Mouse (Mus musculus): ENCODE data around the gene Ccdc177. TPM values are rescaled to one million over a fixed set of nuclear protein-coding genes. Genes with fewer than 3 reads are reported as not detected.

Gene Ccdc177
- total RNA-seq, 2 experiments from 2014 or later = not detected

DNA sequence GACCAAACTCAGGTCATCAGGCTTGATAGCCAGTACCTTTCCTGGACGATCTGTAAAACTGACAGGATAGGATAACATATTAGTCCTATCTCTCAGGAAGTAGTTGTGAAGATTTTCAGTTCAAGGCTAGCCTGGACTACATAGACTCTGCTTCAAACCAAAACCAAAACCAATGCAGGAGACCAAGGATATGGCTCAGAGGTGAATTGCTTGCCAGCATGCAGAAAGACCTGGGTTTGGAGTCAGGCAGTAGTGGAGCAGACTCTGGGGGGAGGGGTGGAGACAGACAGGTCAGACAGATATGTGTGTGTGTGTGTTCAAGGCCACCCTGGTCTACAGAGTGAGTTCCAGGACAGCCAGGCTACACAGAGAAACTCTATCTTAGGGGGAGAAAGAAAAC is 26.1 kb upstream of the Ccdc177 start:
- ATAC-seq (replicated peaks; ENCODE audit: low FRiP score, poor library complexity, severe bottlenecking) = no peak

GRCm38 (mm10) chr12:80785597-80785996 is 25.1 kb upstream of the Ccdc177 start:
- no peak for ATAC-seq (replicated peaks; ENCODE audit: low FRiP score, poor library complexity, severe bottlenecking)

DNA sequence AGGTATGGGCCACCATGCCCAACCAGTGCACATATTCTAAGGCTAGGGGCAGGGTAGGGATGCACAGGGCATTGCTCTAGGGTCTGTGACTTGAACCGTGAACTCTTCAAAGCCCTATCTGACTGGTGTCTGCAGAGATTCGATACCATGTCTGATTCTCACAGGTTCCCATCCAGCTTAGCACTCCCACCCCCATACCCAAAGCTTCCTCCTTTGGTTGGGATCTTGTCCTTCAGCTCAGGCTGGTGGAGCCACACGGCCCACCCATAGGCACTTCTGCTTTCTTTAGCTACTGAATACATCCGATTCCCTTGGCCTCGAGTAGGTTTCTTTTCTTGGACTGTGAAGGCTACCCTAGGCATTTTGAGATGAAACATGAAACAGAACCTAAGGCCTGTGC is 24.5 kb upstream of the Ccdc177 start:
- ATAC-seq (replicated peaks; ENCODE audit: low FRiP score, poor library complexity, severe bottlenecking) = no peak

DNA sequence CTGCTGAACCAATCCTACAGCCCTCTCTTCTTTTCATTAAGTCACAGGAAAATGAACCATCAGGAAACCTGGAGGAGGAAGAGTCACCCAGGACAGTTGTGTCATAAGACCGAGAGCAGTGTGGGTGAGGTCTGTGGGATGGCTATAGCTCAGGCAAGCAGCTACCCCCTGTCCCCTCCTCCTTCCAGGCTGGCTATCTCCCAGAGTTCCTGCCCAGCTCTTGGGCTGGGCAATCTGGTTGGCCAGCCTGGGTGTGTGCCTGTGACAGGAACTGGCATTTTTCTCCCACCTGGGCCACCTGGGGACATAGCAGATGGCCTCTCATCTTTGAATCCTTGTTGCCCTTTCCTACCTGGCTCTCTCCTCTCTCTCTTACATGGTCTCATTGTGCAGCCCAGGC is 23.4 kb upstream of the Ccdc177 start:
- ATAC-seq (replicated peaks; ENCODE audit: low FRiP score, poor library complexity, severe bottlenecking) = peak; percentile 8; the same call in 1 of the 2 replicates

- no peak for ATAC-seq (replicated peaks; ENCODE audit: low FRiP score, poor library complexity, severe bottlenecking)
These were observed 22.4 kb upstream of the Ccdc177 start for GRCm38 (mm10) chr12:80782892-80783291.

DNA sequence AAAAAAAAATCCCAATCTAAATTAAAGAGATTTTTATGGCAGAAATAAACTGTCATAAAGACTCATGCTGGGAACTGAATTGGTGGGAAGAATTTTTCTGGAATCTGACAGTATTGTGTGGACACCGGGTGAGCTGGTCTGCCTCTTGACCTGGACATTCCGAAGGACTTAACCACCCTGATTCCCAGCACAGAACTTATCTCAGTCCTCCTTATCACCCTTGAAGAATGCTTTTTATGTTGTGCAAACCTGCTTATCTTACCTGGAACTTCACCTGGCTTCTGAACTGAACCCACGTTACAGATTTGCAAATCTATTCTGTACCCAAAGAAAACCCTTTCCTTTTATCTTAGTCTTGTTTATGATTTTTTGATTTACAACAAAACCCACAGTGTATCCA is 21.7 kb upstream of the Ccdc177 start:
- no peak for ATAC-seq (replicated peaks; ENCODE audit: low FRiP score, poor library complexity, severe bottlenecking)

DNA sequence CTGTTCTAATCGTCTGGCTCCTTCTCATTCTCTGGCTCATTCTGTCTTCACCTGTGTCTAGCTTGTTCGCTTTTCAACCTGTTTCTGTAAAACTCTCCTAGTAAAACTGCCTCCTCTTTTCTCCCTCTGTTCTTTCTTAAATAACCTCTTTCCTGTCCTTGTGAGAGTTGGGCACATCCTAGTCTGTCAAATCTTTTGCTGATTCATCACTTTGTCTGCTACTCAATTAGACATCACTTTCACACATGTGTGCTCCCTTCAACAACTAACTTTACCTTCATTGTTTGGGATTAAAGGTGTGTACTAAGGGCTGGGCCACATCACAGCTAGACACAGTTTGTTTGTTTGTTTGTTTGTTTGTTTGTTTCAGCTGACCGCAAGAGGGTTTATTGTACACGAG is 19.3 kb upstream of the Ccdc177 start:
- no peak for ATAC-seq (replicated peaks; ENCODE audit: low FRiP score, poor library complexity, severe bottlenecking)

DNA sequence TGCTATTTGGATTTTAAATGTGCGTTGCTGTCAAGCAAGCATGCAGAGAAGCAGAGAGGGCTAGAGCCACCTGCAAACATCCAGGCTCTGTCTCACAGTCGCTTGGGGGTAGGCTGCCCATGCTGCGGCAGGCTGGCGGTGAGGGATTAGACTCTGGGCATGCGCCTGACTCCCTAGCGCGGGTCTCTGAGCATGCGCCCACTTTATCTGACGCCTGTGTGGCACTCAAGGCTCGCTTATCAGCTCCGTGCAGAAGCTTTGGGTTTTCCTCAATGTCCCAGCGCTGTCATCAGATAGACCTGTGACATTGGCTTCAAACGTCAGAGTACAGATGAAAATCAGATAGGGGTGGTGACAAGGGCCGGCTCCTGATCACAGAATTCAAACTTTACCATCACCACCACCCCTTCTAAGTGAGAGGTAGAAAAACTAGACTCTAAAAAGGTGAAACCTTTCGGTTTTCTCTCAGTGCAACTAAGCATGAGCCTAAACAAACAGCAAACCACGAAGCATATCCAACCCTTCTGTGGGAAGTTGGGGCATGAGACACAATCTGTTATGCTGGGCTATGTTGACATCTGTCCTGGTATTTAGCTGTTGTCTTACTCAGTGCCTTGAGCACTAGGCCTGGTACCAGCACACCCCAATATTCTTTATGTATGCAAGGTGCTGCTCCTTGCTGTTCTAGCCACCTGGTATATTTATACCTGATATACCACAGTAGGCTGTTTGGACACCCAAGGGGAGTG is 17.9 kb upstream of the Ccdc177 start:
- ATAC-seq (replicated peaks; ENCODE audit: low FRiP score, poor library complexity, severe bottlenecking) = peak; percentile 94

GRCm38 (mm10) chr12:80776046-80776634 is 15.7 kb upstream of the Ccdc177 start:
- ATAC-seq (replicated peaks; ENCODE audit: low FRiP score, poor library complexity, severe bottlenecking) = peak; percentile 28

- ATAC-seq (replicated peaks; ENCODE audit: low FRiP score, poor library complexity, severe bottlenecking) = no peak
These were observed 14.3 kb upstream of the Ccdc177 start for GRCm38 (mm10) chr12:80774786-80775185.

DNA sequence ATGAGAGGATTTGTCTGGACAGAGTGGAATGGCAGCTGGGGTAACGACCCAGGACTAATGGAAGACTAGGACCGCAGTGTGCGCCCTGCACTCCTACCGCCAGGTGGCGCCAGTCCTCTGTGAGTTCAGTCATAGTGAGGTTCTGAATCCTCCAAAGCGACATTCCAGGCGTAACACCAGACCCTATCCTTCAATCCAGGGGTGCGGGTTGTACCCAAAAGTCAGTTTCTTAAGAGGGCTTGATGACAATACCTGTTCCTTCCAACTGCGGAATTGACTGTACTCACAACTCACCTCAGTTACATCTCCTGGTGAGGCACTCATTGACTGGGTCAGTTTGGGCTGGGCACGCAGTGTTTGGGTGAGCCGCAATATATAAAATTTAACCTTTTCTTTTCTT is 9.2 kb upstream of the Ccdc177 start:
- peak; percentile 92 for ATAC-seq (replicated peaks; ENCODE audit: low FRiP score, poor library complexity, severe bottlenecking)

GRCm38 (mm10) chr12:80764116-80764515 is 3.6 kb upstream of the Ccdc177 start:
- no peak for ATAC-seq (replicated peaks; ENCODE audit: low FRiP score, poor library complexity, severe bottlenecking)

GRCm38 (mm10) chr12:80762982-80763381 is 2.5 kb upstream of the Ccdc177 start:
- no peak for ATAC-seq (replicated peaks; ENCODE audit: low FRiP score, poor library complexity, severe bottlenecking)

DNA sequence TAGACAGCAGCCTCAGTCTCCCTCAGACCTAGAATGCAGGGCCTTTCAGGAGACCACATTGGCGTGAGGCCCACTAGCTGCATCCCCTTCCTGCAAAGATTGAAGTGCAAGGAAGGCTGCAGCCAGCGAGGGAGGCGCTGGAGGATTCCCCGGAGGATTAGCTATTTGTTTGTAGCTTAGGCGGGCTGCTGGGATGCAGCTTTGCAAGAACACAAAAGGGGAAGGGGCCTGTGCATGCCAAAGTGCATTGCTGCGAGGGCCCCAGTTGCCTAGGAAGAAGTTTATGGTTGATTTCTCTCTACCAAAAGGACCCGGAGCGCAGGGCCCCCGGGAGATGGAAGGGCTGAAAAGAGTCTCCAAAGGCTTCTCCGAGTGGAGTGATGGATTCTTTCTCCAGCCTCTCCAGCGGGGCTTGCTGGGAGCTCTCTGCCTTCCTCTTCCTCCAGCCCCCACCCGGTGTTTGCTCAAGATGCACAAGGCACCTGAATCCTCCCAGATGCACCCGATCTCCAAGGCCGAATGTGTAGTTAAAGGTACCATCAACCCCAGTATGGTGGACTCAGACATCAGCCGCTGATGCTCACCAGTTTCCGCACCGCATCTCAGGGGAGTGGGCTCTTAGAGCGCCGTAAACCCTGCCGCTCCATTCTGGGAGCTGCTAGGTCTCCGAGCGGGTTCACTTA is 633 bp downstream of the Ccdc177 start:
- ATAC-seq (replicated peaks; ENCODE audit: low FRiP score, poor library complexity, severe bottlenecking) = no peak

DNA sequence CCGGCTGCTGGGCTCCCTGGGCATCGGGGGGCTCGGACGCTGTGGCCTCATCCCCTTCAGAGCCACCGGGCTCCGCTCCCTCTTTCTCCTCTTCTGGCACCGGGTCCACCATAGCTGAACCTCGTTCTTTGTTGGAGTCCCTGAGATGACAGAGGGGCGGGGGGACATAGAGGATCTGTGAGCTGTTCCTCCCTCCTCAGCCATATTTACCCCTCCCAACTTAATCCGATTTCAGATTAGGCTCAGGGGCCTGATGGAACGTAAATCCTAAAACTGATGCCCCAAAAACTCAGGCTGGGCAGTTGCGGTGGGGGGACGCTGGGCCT is 1.1 kb downstream of the Ccdc177 start:
- no peak for ATAC-seq (replicated peaks; ENCODE audit: low FRiP score, poor library complexity, severe bottlenecking)

DNA sequence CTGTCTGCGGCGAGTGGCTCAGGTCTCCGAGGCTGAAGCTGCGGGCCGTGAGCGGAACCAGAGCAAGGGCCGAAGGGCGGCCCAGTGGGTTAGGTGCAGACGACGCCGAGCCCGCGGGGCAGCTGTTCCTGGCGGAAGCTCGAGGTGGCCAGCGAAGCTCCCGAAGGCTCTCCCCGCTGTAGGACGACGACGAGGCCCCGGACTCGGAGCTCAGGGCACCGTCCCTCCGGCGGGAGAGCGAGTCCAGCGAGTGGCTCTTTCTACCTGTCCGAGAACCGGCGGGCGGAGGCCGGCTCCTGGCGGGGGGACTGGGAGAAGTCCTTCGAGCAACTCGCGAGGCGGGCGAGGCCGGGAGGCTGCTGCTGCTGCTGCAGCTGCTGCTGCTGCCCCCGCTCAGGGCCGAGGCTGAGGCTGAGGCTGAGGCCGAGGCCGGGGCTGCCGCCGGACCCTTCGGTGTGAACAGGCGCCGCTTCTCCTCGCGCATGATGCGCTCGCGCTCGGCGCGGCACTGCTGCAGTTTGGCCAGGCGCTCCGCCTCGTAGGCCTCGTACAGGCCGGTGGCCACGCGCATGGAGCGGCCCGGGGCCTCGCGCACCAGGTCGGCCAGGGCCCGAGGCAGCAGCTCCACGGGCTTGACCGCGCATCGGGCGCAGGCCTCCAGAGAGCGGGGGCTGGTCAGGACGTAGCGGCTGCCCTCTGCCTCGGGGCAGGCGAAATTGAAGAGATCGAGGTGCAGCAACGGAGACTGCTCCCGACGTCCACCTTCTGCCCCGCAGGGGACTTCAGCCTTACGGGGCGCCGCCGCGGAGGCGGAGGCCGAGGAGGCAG is 1.7 kb downstream of the Ccdc177 start:
- ATAC-seq (replicated peaks; ENCODE audit: low FRiP score, poor library complexity, severe bottlenecking) = no peak

- no peak for ATAC-seq (replicated peaks; ENCODE audit: low FRiP score, poor library complexity, severe bottlenecking)
These were observed 2.5 kb downstream of the Ccdc177 start for GRCm38 (mm10) chr12:80757751-80758558.

GRCm38 (mm10) chr12:80751556-80751955 is 8.9 kb downstream of the Ccdc177 start:
- ATAC-seq (replicated peaks; ENCODE audit: low FRiP score, poor library complexity, severe bottlenecking) = no peak

DNA sequence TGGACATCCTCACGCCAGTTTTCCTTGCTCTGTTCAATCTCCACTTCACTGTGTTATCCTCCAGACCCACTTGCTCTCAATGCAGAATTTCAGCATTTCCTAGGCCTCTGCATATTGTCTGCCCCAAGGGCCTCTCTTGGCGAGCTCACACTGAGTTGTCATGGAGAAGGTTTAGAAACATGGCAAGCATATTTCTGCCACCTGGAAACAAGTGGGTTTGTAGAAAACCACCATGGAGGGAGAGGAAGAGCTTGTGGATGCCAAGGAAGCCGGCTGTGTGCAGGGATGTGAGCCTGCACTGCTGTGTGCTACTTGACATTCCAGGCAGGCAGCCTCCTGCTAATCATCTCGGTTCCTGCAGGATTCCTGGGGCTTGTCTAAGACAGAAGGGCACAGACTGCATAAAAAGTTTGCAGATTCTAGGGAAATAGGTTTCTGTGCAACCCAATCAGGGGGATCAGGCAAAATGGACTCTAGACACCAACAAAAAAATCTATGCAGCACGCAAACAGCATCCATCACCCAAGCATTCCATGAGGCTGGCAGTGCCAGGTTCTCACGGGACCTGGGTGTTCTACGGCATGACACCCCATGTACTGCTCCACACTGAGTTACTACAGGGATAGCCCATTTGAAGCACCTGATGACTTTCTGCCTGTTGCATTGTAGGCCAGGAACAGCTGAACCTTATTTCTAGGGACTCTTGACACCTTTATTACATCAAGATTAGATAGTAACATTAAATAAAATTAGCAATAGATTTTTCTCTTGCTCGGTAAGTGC is 14.3 kb downstream of the Ccdc177 start:
- ATAC-seq (replicated peaks; ENCODE audit: low FRiP score, poor library complexity, severe bottlenecking) = no peak
